Mouse (Mus musculus): ENCODE measurements around the gene Rsph14. TPM values are rescaled to one million over a fixed set of nuclear protein-coding genes. Genes with fewer than 3 reads are reported as not detected.

Gene Rsph14
- polyA plus RNA-seq (2015; fragmentation: Nextera tagmentation; extraction: Ambion mirVana) = not detected in 2 replicates

- no peaks in the 10 kb centered on the region for H3K27me3 ChIP-seq (replicated peaks)
- ATAC-seq (ENCODE audit: insufficient read depth, low FRiP score, low read depth) = no peak
- H3K4me3 ChIP-seq (replicated peaks) = no peak within 1 kb of the TSS
- 26% methylated on average over 10 of the region's 10 CpGs for WGBS
- no peak within 1 kb of the TSS for H3K9ac ChIP-seq
- no peaks in the 10 kb centered on the region for H3K9me3 ChIP-seq
- no peak within 1 kb of the TSS for H3K4me2 ChIP-seq
- H3K4me1 ChIP-seq = 0 out of 2 replicates have a peak, but pooled peaks cover 4% of the 10 kb centered on the region
- H3K27ac ChIP-seq = no peak within 1 kb of the TSS
- no peaks in the 10 kb centered on the region for H3K36me3 ChIP-seq
Observed at GRCm38 (mm10) chr10:75032395-75032794, at the start of gene Rsph14. Gene Rsph14 (minus strand): TSS chr10:75032586.

GRCm38 (mm10) chr10:75078174-75079128, 46.1 kb upstream of the Rsph14 start:
- H3K27ac ChIP-seq = no peak overlapping the region
- ATAC-seq (ENCODE audit: insufficient read depth, low FRiP score, low read depth) = no peak

GRCm38 (mm10) chr10:75075665-75076064, 43.3 kb upstream of the Rsph14 start:
- Histone ChIP-seq H3K27me3 (replicated peaks) (no peaks in the 10 kb centered on the region), H3K9me3 (no peaks in the 10 kb centered on the region), H3K9ac (no peak overlapping the region), H3K4me3 (replicated peaks) (no peak overlapping the region), H3K4me1 (no peaks in the 10 kb centered on the region), H3K36me3 (no peaks in the 10 kb centered on the region), H3K27ac (no peak overlapping the region), H3K4me2 (no peak overlapping the region)
- WGBS = 56% methylated on average over 5 of the region's 5 CpGs
- no peak for ATAC-seq (ENCODE audit: insufficient read depth, low FRiP score, low read depth)

More at GRCm38 (mm10) chr10:75078174-75079128, 46.1 kb upstream of the Rsph14 start:
- Histone ChIP-seq H3K4me2 (no peak overlapping the region), H3K36me3 (no peaks in the 10 kb centered on the region), H3K4me3 (replicated peaks) (no peak overlapping the region), H3K4me1 (no peaks in the 10 kb centered on the region), H3K27me3 (replicated peaks) (no peaks in the 10 kb centered on the region), H3K9me3 (no peaks in the 10 kb centered on the region), H3K9ac (no peak overlapping the region)
- 60% methylated on average over 14 of the region's 14 CpGs for WGBS

GRCm38 (mm10) chr10:75070281-75070976, 38.0 kb upstream of the Rsph14 start:
- Histone ChIP-seq H3K4me2 (no peak overlapping the region), H3K27me3 (replicated peaks) (no peaks in the 10 kb centered on the region), H3K27ac (0 out of 2 replicates have a peak overlapping the region, but pooled peaks have one; percentile 8), H3K9me3 (no peaks in the 10 kb centered on the region), H3K4me3 (replicated peaks) (no peak overlapping the region), H3K36me3 (no peaks in the 10 kb centered on the region), H3K9ac (no peak overlapping the region), H3K4me1 (peaks cover 13% of the 10 kb centered on the region)
- ATAC-seq (ENCODE audit: insufficient read depth, low FRiP score, low read depth) = no peak; the same call in 1 of the 2 replicates
- WGBS = 42% methylated on average over 11 of the region's 11 CpGs

- Histone ChIP-seq H3K36me3 (no peaks in the 10 kb centered on the region), H3K4me3 (replicated peaks) (no peak overlapping the region), H3K27me3 (replicated peaks) (no peaks in the 10 kb centered on the region), H3K27ac (no peak overlapping the region; the same call in 1 of the 2 replicates), H3K9ac (no peak overlapping the region), H3K4me2 (0 out of 2 replicates have a peak overlapping the region, but pooled peaks have one; percentile 17), H3K4me1 (peaks cover 14% of the 10 kb centered on the region), H3K9me3 (no peaks in the 10 kb centered on the region)
- 30% methylated on average over 12 of the region's 12 CpGs for WGBS
- ATAC-seq (ENCODE audit: insufficient read depth, low FRiP score, low read depth) = 0 out of 2 replicates have a peak, but pooled peaks have one; percentile 25
Observed at GRCm38 (mm10) chr10:75068624-75069328, 36.4 kb upstream of the Rsph14 start.

- WGBS = 31% methylated on average over 2 of the region's 2 CpGs
- no peak overlapping the region for H3K9ac ChIP-seq
- ATAC-seq (ENCODE audit: insufficient read depth, low FRiP score, low read depth) = no peak
- H3K27ac ChIP-seq = no peak overlapping the region
- H3K4me2 ChIP-seq = no peak overlapping the region
- H3K9me3 ChIP-seq = no peaks in the 10 kb centered on the region
- H3K27me3 ChIP-seq (replicated peaks) = no peaks in the 10 kb centered on the region
- peaks cover 21% of the 10 kb centered on the region for H3K4me1 ChIP-seq
- H3K36me3 ChIP-seq = no peaks in the 10 kb centered on the region
- H3K4me3 ChIP-seq (replicated peaks) = no peak overlapping the region
Observed at GRCm38 (mm10) chr10:75068086-75068485, 35.7 kb upstream of the Rsph14 start.

- H3K9me3 ChIP-seq = no peaks in the 10 kb centered on the region
- ATAC-seq (ENCODE audit: insufficient read depth, low FRiP score, low read depth) = no peak
- no peak overlapping the region for H3K4me3 ChIP-seq (replicated peaks)
- H3K27me3 ChIP-seq (replicated peaks) = no peaks in the 10 kb centered on the region
- no peak overlapping the region for H3K27ac ChIP-seq
- no peak overlapping the region for H3K4me2 ChIP-seq
- no peak overlapping the region for H3K9ac ChIP-seq
- H3K4me1 ChIP-seq = peaks cover 26% of the 10 kb centered on the region
- H3K36me3 ChIP-seq = no peaks in the 10 kb centered on the region
Observed at GRCm38 (mm10) chr10:75067446-75067845, 35.1 kb upstream of the Rsph14 start.

GRCm38 (mm10) chr10:75065691-75066090, 33.3 kb upstream of the Rsph14 start:
- ATAC-seq (ENCODE audit: insufficient read depth, low FRiP score, low read depth) = no peak
- Histone ChIP-seq H3K4me3 (replicated peaks) (no peak overlapping the region), H3K4me1 (peaks cover 39% of the 10 kb centered on the region), H3K4me2 (no peak overlapping the region), H3K27ac (no peak overlapping the region), H3K9me3 (no peaks in the 10 kb centered on the region), H3K27me3 (replicated peaks) (no peaks in the 10 kb centered on the region), H3K9ac (no peak overlapping the region), H3K36me3 (no peaks in the 10 kb centered on the region)
- WGBS = 76% methylated on average over 6 of the region's 6 CpGs

GRCm38 (mm10) chr10:75063301-75063965, 31.0 kb upstream of the Rsph14 start:
- Histone ChIP-seq H3K4me1 (peaks cover 46% of the 10 kb centered on the region), H3K4me3 (replicated peaks) (peak overlapping the region; percentile 72), H3K27ac (no peak overlapping the region), H3K9me3 (no peaks in the 10 kb centered on the region), H3K36me3 (no peaks in the 10 kb centered on the region), H3K4me2 (peak overlapping the region; percentile 87), H3K27me3 (replicated peaks) (no peaks in the 10 kb centered on the region), H3K9ac (no peak overlapping the region)
- ATAC-seq (ENCODE audit: insufficient read depth, low FRiP score, low read depth) = no peak
- WGBS = 45% methylated on average over 12 of the region's 12 CpGs

GRCm38 (mm10) chr10:75062621-75063020, 30.2 kb upstream of the Rsph14 start:
- Histone ChIP-seq H3K27me3 (replicated peaks) (no peaks in the 10 kb centered on the region), H3K4me2 (peak overlapping the region; percentile 87), H3K9ac (no peak overlapping the region), H3K4me1 (peaks cover 46% of the 10 kb centered on the region), H3K27ac (no peak overlapping the region), H3K4me3 (replicated peaks) (peak overlapping the region; percentile 72), H3K9me3 (no peaks in the 10 kb centered on the region), H3K36me3 (no peaks in the 10 kb centered on the region)
- 41% methylated on average over 6 of the region's 6 CpGs for WGBS
- ATAC-seq (ENCODE audit: insufficient read depth, low FRiP score, low read depth) = no peak

GRCm38 (mm10) chr10:75062189-75062561, 29.8 kb upstream of the Rsph14 start:
- Histone ChIP-seq H3K27ac (no peak overlapping the region), H3K27me3 (replicated peaks) (no peaks in the 10 kb centered on the region), H3K4me2 (peak overlapping the region; percentile 87), H3K36me3 (no peaks in the 10 kb centered on the region), H3K4me3 (replicated peaks) (peak overlapping the region; percentile 72), H3K9ac (peak overlapping the region; percentile 77; the same call in 1 of the 2 replicates), H3K4me1 (peaks cover 42% of the 10 kb centered on the region), H3K9me3 (no peaks in the 10 kb centered on the region)
- 15% methylated on average over 6 of the region's 6 CpGs for WGBS
- ATAC-seq (ENCODE audit: insufficient read depth, low FRiP score, low read depth) = no peak
